Mouse (Mus musculus) hindbrain, embryonic 10.5 days (tissue): ENCODE measurements around the gene Esyt2. TPM values are rescaled to one million over a fixed set of nuclear protein-coding genes. Genes with fewer than 3 reads are reported as not detected.

Experiments used
- DNase-seq: peaks from one replicate; pipeline ENCODE4 v3.0.0-alpha.2; 2017; ENCODE audit warnings: low spot score
- H3K27ac ChIP-seq: fragments of 300-500 bp; sonication (generic); 2 replicates; pipeline ENCODE4 v1.5.1; 2016; ENCODE audit warnings: mild to moderate bottlenecking, moderate library complexity
- H3K27me3 ChIP-seq: fragments of 300-500 bp; sonication (generic); 2 replicates; pipeline ENCODE4 v1.6.1; 2016; ENCODE audit warnings: mild to moderate bottlenecking; ENCODE audit not compliant: poor library complexity, insufficient read depth, severe bottlenecking
- H3K36me3 ChIP-seq: fragments of 300-500 bp; sonication (generic); 2 replicates; pipeline ENCODE4 v1.6.1; 2016; ENCODE audit warnings: mild to moderate bottlenecking, moderate library complexity
- H3K4me1 ChIP-seq: fragments of 300-500 bp; sonication (generic); replicated peaks from 2 replicates; pipeline ENCODE4 v1.6.1; 2016; ENCODE audit warnings: mild to moderate bottlenecking
- H3K4me3 ChIP-seq: fragments of 300-500 bp; sonication (generic); 2 replicates; pipeline ENCODE4 v1.5.1; 2016; ENCODE audit warnings: mild to moderate bottlenecking, moderate library complexity
- H3K9me3 ChIP-seq: fragments of 300-500 bp; sonication (generic); 2 replicates; pipeline ENCODE4 v1.6.1; 2016; ENCODE audit warnings: mild to moderate bottlenecking, moderate library complexity
- WGBS: fragments of 180-500 bp; shearing (Covaris S2); methylation state at CpG from one replicate; pipeline ENCODE4 v1.1.7; 2016; 5-methylcytosine and 5-hydroxymethylcytosine counted together
- polyA plus RNA-seq: library from polyadenylated mRNA; unstranded; fragments of >200 nt; fragmentation: Nextera tagmentation; extraction: Ambion mirVana; gene quantifications from 2 replicates; pipeline ENCODE4 v1.2.1, GENCODE M21; 2016

The Esyt2 gene
- polyA plus RNA-seq, 1 experiment from 2014 or later = 10.4 TPM

- WGBS = 88% methylated on average over 2 of the region's 2 CpGs
- Histone ChIP-seq H3K4me1 (peaks cover 17% of the 10 kb centered on the region), H3K9me3 (no peaks in the 10 kb centered on the region), H3K27ac (no peak overlapping the region), H3K27me3 (no peaks in the 10 kb centered on the region), H3K36me3 (no peaks in the 10 kb centered on the region), H3K4me3 (no peak overlapping the region)
- no peak for DNase-seq
Observed at GRCm38 (mm10) chr12:116283511-116283910, 2.5 kb downstream of the Esyt2 start.

DNA sequence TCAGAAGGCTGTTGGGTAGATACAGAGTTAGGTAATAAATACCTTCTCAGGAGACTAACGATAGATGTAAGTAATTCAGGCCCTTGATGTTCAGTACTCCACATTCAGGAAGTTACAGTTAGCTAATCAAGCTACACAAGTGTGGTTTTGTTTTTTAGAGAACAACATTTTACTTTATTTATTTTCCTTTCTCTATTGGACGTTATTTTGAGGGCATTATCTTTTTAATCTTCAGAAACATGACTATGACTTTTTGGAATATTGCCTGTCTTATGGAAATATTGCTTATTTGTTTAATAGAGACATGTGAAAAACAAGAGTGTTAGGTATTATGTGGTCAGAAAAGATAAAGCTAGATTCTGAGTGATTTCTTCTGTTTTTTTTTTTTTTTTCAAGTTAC is 12.2 kb downstream of the Esyt2 start:
- Histone ChIP-seq H3K27me3 (no peaks in the 10 kb centered on the region), H3K27ac (no peak overlapping the region), H3K4me1 (no peaks in the 10 kb centered on the region), H3K4me3 (no peak overlapping the region), H3K9me3 (no peaks in the 10 kb centered on the region), H3K36me3 (no peaks in the 10 kb centered on the region)
- no peak for DNase-seq
- WGBS = 86% methylated on average over 2 of the region's 2 CpGs

- H3K4me1 ChIP-seq = no peaks in the 10 kb centered on the region
- no peaks in the 10 kb centered on the region for H3K36me3 ChIP-seq
- no peaks in the 10 kb centered on the region for H3K27me3 ChIP-seq
- H3K9me3 ChIP-seq = no peaks in the 10 kb centered on the region
- no peak overlapping the region for H3K27ac ChIP-seq
- DNase-seq = no peak
- no peak overlapping the region for H3K4me3 ChIP-seq
- 86% methylated on average over 4 of the region's 4 CpGs for WGBS
Observed at GRCm38 (mm10) chr12:116293599-116294292, 12.8 kb downstream of the Esyt2 start.

DNA sequence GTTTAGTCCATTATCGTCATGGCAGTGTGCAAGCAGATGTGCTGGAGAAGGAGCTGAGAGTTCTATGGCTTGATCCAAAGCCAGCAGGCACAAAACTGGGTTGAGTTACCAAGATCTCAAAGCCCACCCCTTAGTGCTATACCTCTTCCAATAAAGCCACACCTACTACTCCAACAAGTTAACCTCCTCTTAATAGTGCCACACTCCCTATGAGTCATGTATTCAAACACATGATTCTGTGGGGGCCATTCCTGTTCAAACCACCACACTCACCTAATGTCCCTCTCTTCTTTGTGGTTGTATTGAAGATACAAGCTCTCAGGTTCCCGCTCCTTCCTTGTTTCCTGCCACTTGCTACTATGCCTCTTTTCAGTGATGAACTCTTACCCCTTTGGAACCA is 18.9 kb downstream of the Esyt2 start:
- WGBS = 89% methylated on average over 2 of the region's 2 CpGs
- no peaks in the 10 kb centered on the region for H3K27me3 ChIP-seq

GRCm38 (mm10) chr12:116302181-116302580 is 21.2 kb downstream of the Esyt2 start:
- Histone ChIP-seq H3K4me3 (no peak overlapping the region), H3K27ac (no peak overlapping the region), H3K36me3 (no peaks in the 10 kb centered on the region), H3K4me1 (no peaks in the 10 kb centered on the region), H3K9me3 (no peaks in the 10 kb centered on the region), H3K27me3 (no peaks in the 10 kb centered on the region)
- DNase-seq = no peak

More for the DNA sequence above, 18.9 kb downstream of the Esyt2 start:
- Histone ChIP-seq H3K9me3 (no peaks in the 10 kb centered on the region), H3K4me1 (no peaks in the 10 kb centered on the region), H3K27ac (no peak overlapping the region), H3K36me3 (no peaks in the 10 kb centered on the region), H3K4me3 (no peak overlapping the region)
- no peak for DNase-seq

GRCm38 (mm10) chr12:116306042-116306441 is 25.0 kb downstream of the Esyt2 start:
- DNase-seq = no peak
- no peaks in the 10 kb centered on the region for H3K9me3 ChIP-seq
- H3K4me3 ChIP-seq = no peak overlapping the region
- H3K4me1 ChIP-seq = no peaks in the 10 kb centered on the region
- no peaks in the 10 kb centered on the region for H3K27me3 ChIP-seq
- H3K36me3 ChIP-seq = no peaks in the 10 kb centered on the region
- 76% methylated on average over 1 of the region's 1 CpGs for WGBS
- no peak overlapping the region for H3K27ac ChIP-seq

DNA sequence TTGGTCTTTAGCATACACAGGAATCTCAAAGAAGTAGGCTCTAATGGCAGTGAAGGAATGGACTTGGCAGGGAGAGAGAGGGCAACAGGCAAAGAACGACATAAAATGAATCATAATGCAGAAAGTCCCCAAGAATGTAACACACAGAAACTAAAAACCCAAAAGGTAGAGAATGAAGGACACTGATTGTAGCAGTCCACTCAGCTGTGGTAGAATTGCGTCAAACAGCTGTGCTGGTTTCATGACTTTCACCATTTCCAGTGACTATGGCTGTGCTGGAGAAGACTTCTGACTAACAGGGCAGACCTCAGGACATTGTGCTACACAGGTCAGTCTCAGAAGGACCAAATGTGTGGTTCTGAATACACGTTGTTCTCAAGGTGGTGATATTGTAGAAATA is 26.9 kb downstream of the Esyt2 start:
- Histone ChIP-seq H3K27me3 (no peaks in the 10 kb centered on the region), H3K4me1 (no peaks in the 10 kb centered on the region), H3K9me3 (no peaks in the 10 kb centered on the region), H3K36me3 (no peaks in the 10 kb centered on the region), H3K27ac (no peak overlapping the region), H3K4me3 (no peak overlapping the region)
- 93% methylated on average over 3 of the region's 3 CpGs for WGBS
- no peak for DNase-seq

GRCm38 (mm10) chr12:116308612-116309011 is 27.6 kb downstream of the Esyt2 start:
- H3K27ac ChIP-seq = no peak overlapping the region
- no peaks in the 10 kb centered on the region for H3K27me3 ChIP-seq
- H3K4me1 ChIP-seq = no peaks in the 10 kb centered on the region
- no peaks in the 10 kb centered on the region for H3K36me3 ChIP-seq
- no peaks in the 10 kb centered on the region for H3K9me3 ChIP-seq
- DNase-seq = no peak
- no peak overlapping the region for H3K4me3 ChIP-seq
- WGBS = 85% methylated on average over 2 of the region's 2 CpGs

GRCm38 (mm10) chr12:116313816-116314215 is 32.8 kb downstream of the Esyt2 start:
- Histone ChIP-seq H3K9me3 (no peaks in the 10 kb centered on the region), H3K27me3 (no peaks in the 10 kb centered on the region), H3K36me3 (no peaks in the 10 kb centered on the region), H3K27ac (no peak overlapping the region), H3K4me1 (no peaks in the 10 kb centered on the region), H3K4me3 (no peak overlapping the region)
- 88% methylated on average over 1 of the region's 1 CpGs for WGBS
- no peak for DNase-seq

DNA sequence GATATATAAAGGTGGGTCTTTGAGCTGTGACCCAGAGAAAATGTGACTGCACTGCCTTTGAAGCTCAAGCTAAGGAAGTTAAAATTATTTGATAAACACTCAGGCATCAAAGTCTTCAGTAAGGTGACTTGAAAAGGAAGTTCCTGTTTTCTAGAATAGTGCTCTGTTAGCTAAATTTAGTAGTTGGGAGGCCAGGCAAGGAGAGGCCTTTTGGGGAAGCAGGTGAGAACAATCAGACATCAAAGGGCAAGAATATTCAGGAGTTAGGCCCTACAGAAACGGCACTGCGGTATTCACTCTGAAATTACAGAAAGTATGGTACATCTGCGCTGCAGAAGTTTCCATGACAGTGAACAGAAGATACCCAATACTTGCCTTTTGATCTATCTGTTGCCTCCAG is 34.5 kb downstream of the Esyt2 start:
- 90% methylated on average over 3 of the region's 3 CpGs for WGBS
- H3K4me3 ChIP-seq = no peak overlapping the region
- no peak overlapping the region for H3K27ac ChIP-seq

DNA sequence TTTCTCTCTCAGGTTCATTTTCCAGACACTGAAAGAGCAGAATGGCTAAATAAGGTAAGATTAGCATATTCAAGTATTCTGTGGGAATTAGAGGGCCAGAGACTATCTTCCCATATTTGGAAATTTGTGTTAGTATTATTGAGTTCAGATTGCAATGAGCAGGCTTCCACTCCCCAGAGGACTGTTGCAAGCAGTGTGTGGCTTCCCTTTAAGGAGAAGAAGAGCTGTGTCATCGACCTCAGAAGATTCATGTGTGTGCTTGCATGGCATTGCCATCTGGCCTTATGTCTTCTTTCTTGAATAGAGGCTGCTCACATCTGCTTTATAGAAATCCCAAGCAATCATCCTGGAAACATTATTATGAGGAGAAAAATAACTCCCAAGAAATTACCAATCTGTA is 36.8 kb downstream of the Esyt2 start:
- H3K9me3 ChIP-seq = no peaks in the 10 kb centered on the region
- H3K4me3 ChIP-seq = no peak overlapping the region
- no peak for DNase-seq
- H3K27ac ChIP-seq = no peak overlapping the region
- WGBS = 85% methylated on average over 1 of the region's 1 CpGs
- no peaks in the 10 kb centered on the region for H3K36me3 ChIP-seq
- H3K4me1 ChIP-seq = no peaks in the 10 kb centered on the region
- no peaks in the 10 kb centered on the region for H3K27me3 ChIP-seq

More for the DNA sequence above, 34.5 kb downstream of the Esyt2 start:
- Histone ChIP-seq H3K9me3 (no peaks in the 10 kb centered on the region), H3K27me3 (no peaks in the 10 kb centered on the region), H3K36me3 (no peaks in the 10 kb centered on the region), H3K4me1 (no peaks in the 10 kb centered on the region)
- no peak for DNase-seq

DNA sequence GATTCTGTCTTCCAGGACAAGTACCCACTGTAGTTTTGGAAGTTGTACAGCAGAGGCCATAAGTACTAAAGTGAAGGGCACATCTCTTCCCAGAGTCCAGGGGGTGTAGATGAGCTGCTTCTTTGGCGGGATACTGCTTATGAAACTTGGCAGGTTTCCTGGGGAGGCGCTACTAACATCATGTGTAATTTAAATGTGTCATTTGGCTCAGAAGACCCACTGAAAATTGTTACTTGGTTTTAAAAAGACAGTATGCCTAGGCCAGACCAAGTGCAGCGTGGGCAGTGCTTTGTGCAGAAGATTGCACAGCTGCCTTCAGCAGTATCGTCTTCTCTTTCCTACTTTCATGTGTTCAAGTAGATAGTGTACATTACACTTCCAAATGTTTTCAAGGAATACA is 44.5 kb downstream of the Esyt2 start:
- H3K27me3 ChIP-seq = no peaks in the 10 kb centered on the region
- H3K4me3 ChIP-seq = no peak overlapping the region
- no peaks in the 10 kb centered on the region for H3K4me1 ChIP-seq
- 93% methylated on average over 4 of the region's 4 CpGs for WGBS
- H3K36me3 ChIP-seq = peaks cover 18% of the 10 kb centered on the region; the same call in 1 of the 2 replicates
- no peaks in the 10 kb centered on the region for H3K9me3 ChIP-seq
- no peak overlapping the region for H3K27ac ChIP-seq
- no peak for DNase-seq

GRCm38 (mm10) chr12:116326159-116326558 is 45.2 kb downstream of the Esyt2 start:
- Histone ChIP-seq H3K4me3 (no peak overlapping the region), H3K4me1 (no peaks in the 10 kb centered on the region), H3K27ac (no peak overlapping the region), H3K27me3 (no peaks in the 10 kb centered on the region), H3K9me3 (no peaks in the 10 kb centered on the region), H3K36me3 (peaks cover 18% of the 10 kb centered on the region; the same call in 1 of the 2 replicates)
- DNase-seq = no peak
- WGBS = 86% methylated on average over 1 of the region's 1 CpGs

DNA sequence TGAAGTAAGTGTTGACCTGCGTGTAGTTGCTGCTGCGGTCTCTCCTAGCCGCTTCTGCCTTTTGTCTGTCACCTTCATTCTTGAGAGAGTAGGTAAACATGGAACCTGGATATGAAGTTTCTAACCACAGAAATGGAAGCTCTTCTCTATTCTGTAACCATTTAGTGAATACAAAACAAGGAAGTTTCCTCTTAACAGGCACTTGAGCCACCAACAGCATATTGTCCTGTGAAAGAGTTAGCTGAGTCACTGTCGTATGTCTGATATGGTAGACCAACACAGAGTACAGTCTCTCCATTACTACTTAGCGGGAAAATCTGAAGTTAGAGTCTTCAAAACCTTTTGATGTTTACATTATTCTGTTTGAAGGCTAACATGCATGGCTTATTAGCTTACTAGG is 53.3 kb downstream of the Esyt2 start:
- no peaks in the 10 kb centered on the region for H3K4me1 ChIP-seq
- no peak overlapping the region for H3K4me3 ChIP-seq
- no peak overlapping the region for H3K27ac ChIP-seq
- 94% methylated on average over 5 of the region's 5 CpGs for WGBS
- H3K9me3 ChIP-seq = no peaks in the 10 kb centered on the region
- no peak for DNase-seq
- no peaks in the 10 kb centered on the region for H3K27me3 ChIP-seq
- H3K36me3 ChIP-seq = no peaks in the 10 kb centered on the region
